Mouse (Mus musculus) lung, embryonic 15.5 days (tissue): ENCODE measurements around the gene Serpina5. TPM values are rescaled to one million over a fixed set of nuclear protein-coding genes. Genes with fewer than 3 reads are reported as not detected.

Experiments used
- ATAC-seq: fragments of 200-750 bp; cut with Nextera tagmentation; 2 replicates; pipeline ENCODE4 v1.8.0; 2017; ENCODE audit warnings: moderate number of reproducible peaks, borderline replicate concordance; ENCODE audit not compliant: low FRiP score, low TSS enrichment; ENCODE audit errors: extremely low read depth
- H3K27ac ChIP-seq: fragments of 300-500 bp; sonication (generic); 2 replicates; pipeline ENCODE4 v1.5.1; 2015; ENCODE audit warnings: moderate library complexity, mild to moderate bottlenecking, inconsistent platforms
- H3K27me3 ChIP-seq: fragments of 300-500 bp; sonication (generic); 2 replicates; pipeline ENCODE4 v1.6.1; 2015; ENCODE audit warnings: inconsistent platforms
- H3K36me3 ChIP-seq: fragments of 300-500 bp; sonication (generic); 2 replicates; pipeline ENCODE4 v1.6.1; 2015; ENCODE audit warnings: inconsistent platforms
- H3K4me1 ChIP-seq: fragments of 300-500 bp; sonication (generic); 2 replicates; pipeline ENCODE4 v1.6.1; 2015; ENCODE audit warnings: inconsistent platforms
- H3K4me2 ChIP-seq: fragments of 300-500 bp; sonication (generic); 2 replicates; pipeline ENCODE4 v1.6.1; 2015; ENCODE audit warnings: inconsistent platforms, mild to moderate bottlenecking, moderate library complexity
- H3K4me3 ChIP-seq: fragments of 300-500 bp; sonication (generic); 2 replicates; pipeline ENCODE4 v1.5.1; 2015; ENCODE audit warnings: mild to moderate bottlenecking, inconsistent platforms
- H3K9ac ChIP-seq: fragments of 300-500 bp; sonication (generic); 2 replicates; pipeline ENCODE4 v1.6.1; 2015; ENCODE audit warnings: inconsistent platforms
- H3K9me3 ChIP-seq: fragments of 300-500 bp; sonication (generic); 2 replicates; pipeline ENCODE4 v1.6.1; 2016; ENCODE audit warnings: inconsistent platforms
- WGBS: fragments of 180-500 bp; shearing (Covaris S2); methylation state at CpG from one replicate; pipeline ENCODE4 v1.1.7; 2015; 5-methylcytosine and 5-hydroxymethylcytosine counted together
- polyA plus RNA-seq: library from polyadenylated mRNA; unstranded; fragments of >200 nt; fragmentation: Nextera tagmentation; extraction: Ambion mirVana; gene quantifications from 2 replicates; pipeline ENCODE4 v1.2.1, GENCODE M21; 2015

The Serpina5 gene
- polyA plus RNA-seq, 1 experiment from 2014 or later: 0.06 TPM

GRCm38 (mm10) chr12:104131041-104131440, 30.1 kb downstream of the Serpina5 start:
- Histone ChIP-seq H3K36me3 (no peaks in the 10 kb centered on the region), H3K4me2 (no peak overlapping the region), H3K27ac (no peak overlapping the region), H3K9me3 (no peaks in the 10 kb centered on the region), H3K4me3 (no peak overlapping the region), H3K27me3 (no peaks in the 10 kb centered on the region), H3K4me1 (no peaks in the 10 kb centered on the region), H3K9ac (no peak overlapping the region)
- ATAC-seq: no peak

GRCm38 (mm10) chr12:104138216-104138615, 37.3 kb downstream of the Serpina5 start:
- Histone ChIP-seq H3K9ac (no peak overlapping the region), H3K4me2 (no peak overlapping the region), H3K4me3 (no peak overlapping the region), H3K4me1 (no peaks in the 10 kb centered on the region), H3K27ac (no peak overlapping the region), H3K36me3 (no peaks in the 10 kb centered on the region), H3K27me3 (no peaks in the 10 kb centered on the region), H3K9me3 (no peaks in the 10 kb centered on the region)
- WGBS: 64% methylated on average over 2 of the region's 2 CpGs
- no peak for ATAC-seq

- Histone ChIP-seq H3K9me3 (no peaks in the 10 kb centered on the region), H3K4me3 (no peak overlapping the region), H3K36me3 (no peaks in the 10 kb centered on the region), H3K4me1 (no peaks in the 10 kb centered on the region), H3K27ac (no peak overlapping the region), H3K4me2 (no peak overlapping the region), H3K27me3 (no peaks in the 10 kb centered on the region), H3K9ac (no peak overlapping the region)
- ATAC-seq: no peak
- 84% methylated on average over 4 of the region's 4 CpGs for WGBS
Measured at GRCm38 (mm10) chr12:104140543-104141103, 39.7 kb downstream of the Serpina5 start.

- Histone ChIP-seq H3K27me3 (no peaks in the 10 kb centered on the region), H3K36me3 (no peaks in the 10 kb centered on the region), H3K4me2 (no peak overlapping the region), H3K4me3 (no peak overlapping the region), H3K27ac (no peak overlapping the region), H3K9me3 (no peaks in the 10 kb centered on the region), H3K4me1 (no peaks in the 10 kb centered on the region), H3K9ac (no peak overlapping the region)
- WGBS: 70% methylated on average over 1 of the region's 1 CpGs
- no peak for ATAC-seq
Measured at GRCm38 (mm10) chr12:104141506-104141905, 40.6 kb downstream of the Serpina5 start.

GRCm38 (mm10) chr12:104142427-104142826, 41.5 kb downstream of the Serpina5 start:
- Histone ChIP-seq H3K4me1 (no peaks in the 10 kb centered on the region), H3K36me3 (no peaks in the 10 kb centered on the region), H3K4me3 (no peak overlapping the region), H3K9ac (no peak overlapping the region), H3K27ac (no peak overlapping the region), H3K4me2 (no peak overlapping the region), H3K9me3 (no peaks in the 10 kb centered on the region), H3K27me3 (no peaks in the 10 kb centered on the region)
- WGBS: 62% methylated on average over 1 of the region's 1 CpGs
- no peak for ATAC-seq

GRCm38 (mm10) chr12:104143286-104143685, 42.4 kb downstream of the Serpina5 start:
- no peak overlapping the region for H3K9ac ChIP-seq
- H3K4me3 ChIP-seq: no peak overlapping the region
- H3K4me1 ChIP-seq: no peaks in the 10 kb centered on the region
- WGBS: 64% methylated on average over 1 of the region's 1 CpGs
- no peaks in the 10 kb centered on the region for H3K36me3 ChIP-seq
- H3K27me3 ChIP-seq: no peaks in the 10 kb centered on the region
- H3K27ac ChIP-seq: no peak overlapping the region
- no peak for ATAC-seq
- H3K4me2 ChIP-seq: no peak overlapping the region
- no peaks in the 10 kb centered on the region for H3K9me3 ChIP-seq

- WGBS: 82% methylated on average over 2 of the region's 2 CpGs
- Histone ChIP-seq H3K4me3 (no peak overlapping the region), H3K36me3 (no peaks in the 10 kb centered on the region), H3K4me2 (no peak overlapping the region), H3K4me1 (no peaks in the 10 kb centered on the region), H3K27ac (no peak overlapping the region), H3K9me3 (no peaks in the 10 kb centered on the region), H3K9ac (no peak overlapping the region), H3K27me3 (no peaks in the 10 kb centered on the region)
- no peak for ATAC-seq
Measured at GRCm38 (mm10) chr12:104145571-104145970, 44.7 kb downstream of the Serpina5 start.

GRCm38 (mm10) chr12:104151989-104152388, 51.1 kb downstream of the Serpina5 start:
- ATAC-seq: no peak
- H3K9ac ChIP-seq: no peak overlapping the region
- H3K36me3 ChIP-seq: no peaks in the 10 kb centered on the region
- no peaks in the 10 kb centered on the region for H3K9me3 ChIP-seq
- WGBS: 66% methylated on average over 2 of the region's 2 CpGs
- no peak overlapping the region for H3K4me2 ChIP-seq
- H3K27ac ChIP-seq: no peak overlapping the region
- H3K4me1 ChIP-seq: no peaks in the 10 kb centered on the region
- no peaks in the 10 kb centered on the region for H3K27me3 ChIP-seq
- no peak overlapping the region for H3K4me3 ChIP-seq

- no peak for ATAC-seq
- Histone ChIP-seq H3K27me3 (no peaks in the 10 kb centered on the region), H3K4me3 (no peak overlapping the region), H3K9me3 (no peaks in the 10 kb centered on the region), H3K4me2 (no peak overlapping the region), H3K27ac (no peak overlapping the region), H3K4me1 (no peaks in the 10 kb centered on the region), H3K9ac (no peak overlapping the region), H3K36me3 (no peaks in the 10 kb centered on the region)
- WGBS: 55% methylated on average over 3 of the region's 3 CpGs
Measured at GRCm38 (mm10) chr12:104153041-104153645, 52.2 kb downstream of the Serpina5 start.

- WGBS: 90% methylated on average over 2 of the region's 2 CpGs
- Histone ChIP-seq H3K4me1 (no peaks in the 10 kb centered on the region), H3K9ac (no peak within 1 kb of the TSS), H3K4me3 (no peak within 1 kb of the TSS), H3K4me2 (no peak within 1 kb of the TSS), H3K9me3 (no peaks in the 10 kb centered on the region), H3K36me3 (no peaks in the 10 kb centered on the region), H3K27ac (no peak within 1 kb of the TSS), H3K27me3 (no peaks in the 10 kb centered on the region)
- no peak for ATAC-seq
Measured at GRCm38 (mm10) chr12:104153656-104154055, 52.7 kb downstream of the Serpina5 start, which contains the start of gene Serpina3c. Gene Serpina3c (minus strand): TSS chr12:104153870.
